Mouse (Mus musculus): ENCODE measurements around the gene Slc28a2.
"Not testable (repeated sequence)": the region's sequence is repeated elsewhere in the genome, so short reads cannot be mapped to it uniquely, and the experiment has no call there.

Slc28a2 gene

DNA sequence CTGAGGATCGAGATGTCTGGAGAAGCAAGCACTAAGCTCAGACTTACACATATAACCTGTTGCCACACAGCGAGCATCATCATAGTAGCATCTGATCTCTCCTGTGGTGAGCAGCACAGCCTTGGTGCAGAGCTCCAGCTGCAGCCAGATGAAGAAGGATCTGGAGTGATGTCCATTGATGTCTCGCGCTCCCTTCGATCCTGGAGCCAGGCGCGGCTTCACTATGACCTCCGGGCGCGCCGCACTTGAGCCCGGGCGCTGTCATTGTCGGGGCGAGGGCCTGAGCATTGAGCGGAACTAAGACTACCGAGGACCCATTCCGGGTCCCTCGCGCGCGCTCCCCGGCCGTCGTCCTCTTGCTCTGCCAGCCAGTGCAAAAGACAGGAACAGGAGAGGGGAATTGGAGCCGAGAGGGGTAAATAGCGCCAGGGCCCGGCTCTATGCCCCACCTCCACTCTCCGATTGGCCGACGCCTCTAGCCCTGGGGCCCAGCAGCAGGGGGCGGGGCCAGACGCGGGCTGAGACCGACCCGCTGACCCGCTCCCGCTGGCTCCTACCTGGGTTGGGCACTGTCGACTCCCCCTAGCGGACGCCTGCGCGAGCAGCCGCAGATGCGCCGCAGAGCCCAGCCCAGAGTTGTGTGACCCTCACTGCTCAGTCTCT is 41.2 kb downstream of the Slc28a2 start:
- DNase-seq: peak; percentile 94 to 96

DNA sequence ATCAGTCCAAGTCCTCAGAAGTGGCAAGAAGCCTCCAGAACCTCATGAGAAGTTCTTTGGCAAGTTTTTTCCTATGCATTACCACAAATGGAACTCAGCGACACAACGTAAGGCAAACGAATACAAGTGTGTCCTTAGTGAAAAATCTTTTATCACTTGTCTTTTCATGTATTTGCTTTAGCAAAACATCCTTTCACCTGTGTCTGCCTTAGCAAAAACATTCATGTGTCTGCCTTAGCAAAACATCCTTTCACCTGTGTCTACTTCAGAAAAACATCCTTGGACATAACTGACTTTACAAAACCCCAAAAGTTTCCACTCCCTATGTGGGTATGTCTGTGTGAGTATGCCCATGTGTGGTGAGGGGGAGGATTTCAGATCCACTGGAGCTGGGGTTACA is 42.9 kb downstream of the Slc28a2 start:
- no peak for DNase-seq

DNA sequence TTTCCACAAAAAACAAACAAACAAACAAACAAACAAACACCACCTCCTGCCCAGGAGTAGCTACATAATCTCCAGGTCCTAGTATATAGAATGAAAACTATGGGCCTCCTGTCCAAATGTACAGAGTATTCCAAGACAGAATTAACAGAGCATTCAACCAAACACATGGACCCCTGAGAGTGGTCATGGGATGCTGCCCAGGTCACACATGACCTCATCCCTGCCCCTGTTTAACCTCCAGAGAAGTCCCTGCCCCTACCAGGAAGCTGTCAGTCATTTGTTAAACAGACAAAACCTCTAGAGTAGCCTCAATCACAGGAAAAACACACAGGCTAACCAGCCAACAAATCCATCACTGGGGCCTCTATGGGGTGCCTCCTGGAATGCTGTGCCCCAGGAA is 50.3 kb downstream of the Slc28a2 start:
- no peak for DNase-seq

DNA sequence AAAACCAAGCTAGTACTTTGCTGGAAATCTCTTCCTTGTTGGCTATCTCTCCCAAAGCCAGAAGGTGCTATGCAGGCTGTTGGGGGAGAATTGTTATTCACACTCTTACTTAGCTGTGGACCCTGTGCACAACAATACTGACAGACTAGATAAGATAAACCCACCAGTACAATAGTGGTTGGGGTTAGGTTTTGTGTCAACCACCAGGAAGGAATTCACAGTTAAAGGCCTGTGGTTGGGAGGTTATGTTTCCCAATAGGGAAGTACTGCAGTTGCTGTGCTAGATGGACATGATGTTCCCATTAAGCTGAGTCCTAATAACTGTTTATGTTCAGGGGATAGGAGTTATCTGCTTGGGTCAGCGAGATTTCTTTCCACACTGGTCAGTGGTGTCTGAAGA is 57.5 kb downstream of the Slc28a2 start:
- not testable (repeated sequence) for DNase-seq

DNA sequence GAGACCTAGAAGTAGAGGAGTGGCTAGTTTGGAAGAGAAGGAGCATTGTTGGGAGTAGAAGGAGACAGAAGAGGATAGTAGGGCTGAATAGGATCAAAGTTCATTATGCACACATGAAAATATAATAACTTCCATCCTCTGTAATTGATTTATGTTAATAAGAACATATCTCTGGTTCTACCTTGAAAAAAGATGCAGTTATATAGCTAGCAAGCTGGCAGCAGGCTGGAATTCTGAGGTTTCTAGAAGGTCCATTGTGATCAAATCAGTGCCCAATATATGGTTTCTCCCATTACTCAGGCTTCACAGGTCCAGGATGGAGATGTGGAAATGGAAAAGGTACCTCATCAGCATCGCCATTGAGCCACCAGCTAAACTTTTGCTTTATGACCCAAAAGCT is 58.4 kb downstream of the Slc28a2 start, which contains the start of gene Gm14085:
Gm14085 (plus strand) TSS at position 301 of the 400 bp plus-strand sequence.
- DNase-seq: no peak

DNA sequence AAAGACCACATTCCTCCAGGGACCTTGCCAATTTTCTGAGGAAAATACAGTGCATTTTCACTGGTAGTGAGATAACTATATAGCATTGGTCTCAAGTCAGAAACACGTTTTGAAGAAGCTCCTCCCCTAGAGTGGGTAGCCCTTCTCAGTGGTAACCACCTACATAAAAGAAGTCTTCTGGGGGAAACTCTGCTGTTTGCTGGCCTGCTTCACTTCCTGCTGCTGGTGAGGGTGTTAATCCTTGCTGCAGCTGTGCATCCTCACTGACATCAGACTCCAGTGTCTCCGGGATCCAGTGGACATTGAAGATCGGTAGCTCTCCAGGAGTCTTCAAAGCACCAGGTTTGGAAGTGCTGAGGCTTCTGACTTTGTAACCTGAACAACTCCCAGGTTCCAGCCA is 59.4 kb downstream of the Slc28a2 start:
- DNase-seq: not testable (repeated sequence)

DNA sequence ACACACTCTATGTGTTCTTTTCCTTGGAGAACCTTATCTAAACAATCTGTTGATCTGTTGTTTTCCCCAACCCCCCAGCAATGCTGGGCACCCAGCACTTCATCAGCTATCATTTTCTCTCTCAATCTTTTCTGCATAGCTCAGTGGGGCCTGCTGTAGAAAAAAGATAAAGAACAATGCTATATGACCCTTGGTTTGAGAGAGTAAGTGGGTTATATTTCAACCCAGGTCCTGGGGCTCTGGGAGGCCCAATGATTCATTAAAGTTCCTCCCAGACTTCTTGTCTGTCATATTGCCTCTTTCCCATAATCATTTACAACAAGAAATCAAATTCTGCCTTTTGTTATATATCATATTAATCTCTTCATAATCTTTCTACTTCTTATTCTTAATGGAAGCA is 59.8 kb downstream of the Slc28a2 start:
- not testable (repeated sequence) for DNase-seq

DNA sequence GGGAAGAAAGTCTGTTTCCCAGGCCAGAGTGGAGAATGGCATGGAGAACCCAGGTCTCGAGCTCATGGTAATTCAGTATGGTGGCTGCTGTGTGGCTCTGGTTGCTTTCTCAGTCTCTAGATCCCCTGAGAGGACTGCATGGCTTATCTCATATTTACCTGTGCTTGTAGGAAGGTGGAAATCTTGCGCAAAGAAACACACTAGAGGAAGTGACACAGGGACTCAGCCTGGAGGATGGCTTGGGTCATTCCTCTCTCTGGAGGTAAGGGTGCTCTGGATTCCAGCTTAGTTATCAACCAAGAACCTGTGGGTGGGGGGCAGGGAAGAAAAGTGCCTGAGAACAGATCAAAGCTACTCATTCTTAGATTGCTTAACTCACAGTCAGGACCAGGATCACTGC is 60.4 kb downstream of the Slc28a2 start:
- no peak for DNase-seq

Measured in kidney, postnatal 4 days (tissue).